Mouse (Mus musculus) CH12.LX (cell line): ENCODE measurements around the gene Wdr86. TPM values are rescaled to one million over a fixed set of nuclear protein-coding genes. Genes with fewer than 3 reads are reported as not detected.
"Not testable (repeated sequence)": the region's sequence is repeated elsewhere in the genome, so short reads cannot be mapped to it uniquely, and the experiment has no call there.

Experiments used
- DNase-seq: peaks from one replicate; pipeline ENCODE4 v3.0.0-alpha.2; 2013; ENCODE audit errors: extremely low read depth
- H3K27ac ChIP-seq: 2 replicates; pipeline ENCODE4 v1.5.1; 2012; ENCODE audit warnings: low read depth, mild to moderate bottlenecking, control low read depth, moderate library complexity; ENCODE audit not compliant: insufficient read depth
- H3K27me3 ChIP-seq: replicated peaks from 2 replicates; pipeline ENCODE3; 2012; ENCODE audit warnings: inconsistent platforms
- H3K36me3 ChIP-seq, 2 experiments: replicated peaks in 1 of 2; 2 replicates each; pipeline versions ENCODE3 to v1.6.1; 2012; ENCODE audit warnings: inconsistent platforms in 1 of 2, low read length in 1 of 2, mild to moderate bottlenecking in 1 of 2, mixed read lengths in 1 of 2, moderate library complexity in 1 of 2; ENCODE audit not compliant: control insufficient read depth in 1 of 2, insufficient read depth in 1 of 2
- H3K4me1 ChIP-seq, 2 experiments: 2 replicates each; pipeline ENCODE4 v1.6.1; 2012; ENCODE audit warnings: inconsistent platforms in 1 of 2, moderate library complexity in 1 of 2; ENCODE audit not compliant: insufficient read depth in 2 of 2, control insufficient read depth in 1 of 2
- H3K4me2 ChIP-seq: 2 replicates; pipeline ENCODE4 v1.6.1; 2012; ENCODE audit warnings: low read depth, mild to moderate bottlenecking, control low read depth; ENCODE audit not compliant: poor library complexity, insufficient read depth, severe bottlenecking
- H3K4me3 ChIP-seq, 3 experiments: fragments of 150-350 bp in 1 of 3; sonication (generic) in 1 of 3; replicated peaks in 1 of 3; 2 replicates each; pipeline versions ENCODE3 to v1.5.1; 2011 to 2012; ENCODE audit warnings: low read depth in 2 of 3, low read length in 2 of 3, mild to moderate bottlenecking in 2 of 3, moderate library complexity in 2 of 3, control low read depth in 1 of 3, improper control_type of control experiment in 1 of 3, inconsistent platforms in 1 of 3, mixed read lengths in 1 of 3; ENCODE audit not compliant: poor library complexity in 1 of 3
- H3K79me2 ChIP-seq: replicated peaks from 2 replicates; pipeline ENCODE4 v1.6.1; 2012; ENCODE audit warnings: mild to moderate bottlenecking, moderate library complexity; ENCODE audit not compliant: control insufficient read depth, poor library complexity, insufficient read depth, severe bottlenecking; ENCODE audit errors: extremely low read depth
- H3K9ac ChIP-seq: 2 replicates; pipeline ENCODE4 v1.6.1; 2012; ENCODE audit warnings: low read depth, mild to moderate bottlenecking, control low read depth, moderate library complexity; ENCODE audit not compliant: insufficient read depth
- H3K9me3 ChIP-seq: replicated peaks from 2 replicates; pipeline ENCODE3; 2012; ENCODE audit warnings: low read length, inconsistent platforms, mixed read lengths
- BHLHE40 ChIP-seq: IDR thresholded peaks from 2 replicates; pipeline ENCODE4 v1.6.1; 2011; ENCODE audit warnings: mild to moderate bottlenecking, low read depth, low read length, improper control_type of control experiment
- CTCF ChIP-seq, 2 experiments: IDR thresholded peaks in 1 of 2; conservative IDR thresholded peaks in 1 of 2; 2 replicates each; pipeline ENCODE4 v1.5.1; 2011 to 2012; ENCODE audit warnings: low read depth in 2 of 2, low read length in 2 of 2, improper control_type of control experiment in 1 of 2, inconsistent platforms in 1 of 2, mild to moderate bottlenecking in 1 of 2, moderate library complexity in 1 of 2
- E2F4 ChIP-seq: IDR thresholded peaks from 2 replicates; pipeline ENCODE4 v1.6.1; 2011; ENCODE audit warnings: low read depth, low read length, improper control_type of control experiment; ENCODE audit not compliant: insufficient replicate concordance
- JUN ChIP-seq: IDR thresholded peaks from 2 replicates; pipeline ENCODE4 v1.6.1; 2011; ENCODE audit warnings: low read depth, mild to moderate bottlenecking, low read length, improper control_type of control experiment, moderate library complexity; ENCODE audit not compliant: insufficient read depth
- MAX ChIP-seq: IDR thresholded peaks from 2 replicates; pipeline ENCODE4 v1.6.1; 2011; ENCODE audit warnings: low read length, improper control_type of control experiment
- MAZ ChIP-seq: IDR thresholded peaks from 2 replicates; pipeline ENCODE4 v1.6.1; 2012; ENCODE audit warnings: low read depth, mild to moderate bottlenecking, inconsistent platforms, low read length, improper control_type of control experiment, moderate library complexity
- MXI1 ChIP-seq: IDR thresholded peaks from 2 replicates; pipeline ENCODE4 v1.6.1; 2011; ENCODE audit warnings: mild to moderate bottlenecking, low read depth, low read length, improper control_type of control experiment
- NELFE ChIP-seq: IDR thresholded peaks from 2 replicates; pipeline ENCODE4 v1.6.1; 2011; ENCODE audit warnings: low read depth, low read length, improper control_type of control experiment
- POLR2A ChIP-seq: IDR thresholded peaks from 2 replicates; pipeline ENCODE4 v1.6.1; 2011; ENCODE audit warnings: low read depth, mild to moderate bottlenecking, improper control_type of control experiment, low read length
- POLR2AphosphoS2 ChIP-seq: IDR thresholded peaks from 2 replicates; pipeline ENCODE4 v1.6.1; 2011; ENCODE audit warnings: low read depth, low read length, improper control_type of control experiment
- RCOR1 ChIP-seq: conservative IDR thresholded peaks from 2 replicates; pipeline ENCODE4 v1.6.1; 2012; ENCODE audit warnings: low read depth, mild to moderate bottlenecking, inconsistent platforms, low read length, improper control_type of control experiment
- SIN3A ChIP-seq: IDR thresholded peaks from 2 replicates; pipeline ENCODE4 v1.6.1; 2012; ENCODE audit warnings: low read length, improper control_type of control experiment, inconsistent platforms
- TCF12 ChIP-seq: IDR thresholded peaks from 2 replicates; pipeline ENCODE4 v1.6.1; 2014; ENCODE audit warnings: low read depth, mild to moderate bottlenecking, inconsistent platforms, low read length, improper control_type of control experiment
- UBTF ChIP-seq: IDR thresholded peaks from 2 replicates; pipeline ENCODE4 v1.6.1; 2012; ENCODE audit warnings: low read depth, mild to moderate bottlenecking, inconsistent platforms, low read length, improper control_type of control experiment, moderate library complexity
- ZKSCAN1 ChIP-seq: IDR thresholded peaks from 2 replicates; pipeline ENCODE4 v1.6.1; 2012; ENCODE audit warnings: low read depth, inconsistent platforms, low read length, improper control_type of control experiment, borderline replicate concordance
- ZNF384 ChIP-seq: IDR thresholded peaks from 2 replicates; pipeline ENCODE4 v1.6.1; 2012; ENCODE audit warnings: low read depth, low read length, improper control_type of control experiment, inconsistent platforms
- dilution Hi-C: fragments of 300-500 bp; cut with MboI; formaldehyde crosslinking; loops from 2 replicates; pipeline ENCODE4 v1.14.3; 2020; ENCODE audit warnings: low sequenced_read_pairs; ENCODE audit not compliant: extremely low pct_unique_long_range_greater_than_20kb, extremely low pct_ligation_motif_present
- in situ Hi-C: fragments of 300-500 bp; cut with MboI; formaldehyde crosslinking; loops from 3 replicates; pipeline ENCODE4 v1.14.3; 2019; ENCODE audit warnings: low sequenced_read_pairs, low pct_ligation_motif_present, low pct_unique_long_range_greater_than_20kb, mixed read lengths
- polyA plus RNA-seq: library from polyadenylated mRNA; unstranded; fragments of >175 nt; gene quantifications from 2 replicates; pipeline ENCODE4 v1.2.1, GENCODE M21; 2012; ENCODE audit warnings: low read depth; ENCODE audit not compliant: insufficient read length
- total RNA-seq, 2 experiments: library from RNA; depleted of rRNA; stranded (reverse); fragments of 300-350 nt in 1 of 2; fragments of >200 nt in 1 of 2; gene quantifications; 2 replicates each; pipeline ENCODE4 v1.2.3; 2012 to 2014

Wdr86 gene
- total and polyA plus RNA-seq, 3 experiments = 0.08 to 0.16 TPM; not detected in 1

GRCm38 (mm10) chr5:24776681-24777080 is 46.2 kb upstream of the Wdr86 start:
- Histone ChIP-seq H3K27ac (no peak overlapping the region), H3K79me2 (no peaks in the 10 kb centered on the region), H3K9me3 (peaks cover 6% of the 10 kb centered on the region), H3K36me3 (no peaks in the 10 kb centered on the region), H3K4me3 (no peak overlapping the region), H3K9ac (no peak overlapping the region), H3K4me1 (peaks cover 5 to 17% of the 10 kb centered on the region in 2 experiments; a peak in 2 of 4 replicates), H3K27me3 (no peaks in the 10 kb centered on the region), H3K4me2 (no peak overlapping the region)
- in situ Hi-C loops = no loop called here
- TF ChIP-seq ZNF384 (no peak), NELFE (no peak), E2F4 (no peak), POLR2AphosphoS2 (no peak), BHLHE40 (no peak), JUN (no peak), MAZ (no peak), POLR2A (no peak), UBTF (no peak)
- no peak for DNase-seq
- dilution Hi-C loops = no loop called here

DNA sequence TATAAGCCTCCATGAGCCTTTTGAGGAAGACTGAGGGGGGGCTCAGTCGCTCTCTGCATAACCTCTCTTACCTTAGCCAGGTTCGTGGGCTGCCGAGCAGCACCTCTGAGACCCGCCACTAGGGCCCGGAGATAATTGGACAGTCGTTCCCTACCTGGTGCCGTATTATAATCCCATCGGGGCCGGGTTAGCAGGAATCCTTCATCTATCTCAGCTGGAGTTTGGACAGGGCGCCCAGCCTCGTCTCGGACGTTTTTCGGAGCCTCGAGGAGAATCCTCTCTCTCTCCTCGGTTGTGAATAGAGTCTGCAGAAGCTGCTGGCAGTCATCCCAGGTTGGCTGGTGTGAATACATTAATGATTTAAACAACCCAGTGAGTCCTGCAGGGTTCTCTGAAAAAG is 44.0 kb upstream of the Wdr86 start:
- H3K27me3 ChIP-seq, H3K4me3 ChIP-seq, H3K36me3 ChIP-seq, H3K9ac ChIP-seq, DNase-seq, H3K9me3 ChIP-seq, H3K4me2 ChIP-seq, in situ Hi-C loops, H3K4me1 ChIP-seq, H3K27ac ChIP-seq, dilution Hi-C loops, H3K79me2 ChIP-seq: not testable (repeated sequence)

GRCm38 (mm10) chr5:24757816-24758215 is 27.3 kb upstream of the Wdr86 start, which contains the start of gene Crygn:
Gene Crygn, minus strand, starts transcription at chr5:24758008.
- Histone ChIP-seq H3K9me3 (peaks cover 2% of the 10 kb centered on the region), H3K4me2 (no peak within 1 kb of the TSS), H3K79me2 (no peaks in the 10 kb centered on the region), H3K27me3 (no peaks in the 10 kb centered on the region), H3K36me3 (no peaks in the 10 kb centered on the region), H3K9ac (no peak within 1 kb of the TSS), H3K4me1 (peaks cover 4 to 26% of the 10 kb centered on the region in 2 experiments; a peak in 3 of 4 replicates), H3K27ac (no peak within 1 kb of the TSS), H3K4me3 (no peak within 1 kb of the TSS)
- TF ChIP-seq MXI1 = no peak
- TF ChIP-seq POLR2AphosphoS2 = no peak
- no peak for TF ChIP-seq MAX
- TF ChIP-seq RCOR1 = no peak
- TF ChIP-seq SIN3A = no peak
- no peak for TF ChIP-seq CTCF (conservative IDR thresholded peaks at IDR 0.05 in 1 of 2, IDR thresholded peaks at IDR 0.05 in 1 of 2; ENCODE audit: low read depth in 2 of 2, low read length in 2 of 2)
- TF ChIP-seq TCF12 = no peak
- TF ChIP-seq ZKSCAN1 = no peak
- TF ChIP-seq ZNF384 = no peak
- no peak for DNase-seq
- dilution Hi-C loops = no loop called here
- in situ Hi-C loops = no loop called here
